Mouse (Mus musculus) B cell, adult 2 months (primary cell): ENCODE measurements around the gene Zfp982.
"Not testable (repeated sequence)": the region's sequence is repeated elsewhere in the genome, so short reads cannot be mapped to it uniquely, and the experiment has no call there.

Experiments
- DNase-seq, 2 experiments: peaks; one replicate each; pipeline ENCODE4 v3.0.0; 2022

Gene Zfp982

GRCm38 (mm10) chr4:147492117-147492516 is at the start of gene Zfp982:
Zfp982 (plus strand) TSS chr4:147492417.
- not testable (repeated sequence) for DNase-seq

GRCm38 (mm10) chr4:147442649-147443553 is 49.3 kb upstream of the Zfp982 start:
- not testable (repeated sequence) for DNase-seq

DNA sequence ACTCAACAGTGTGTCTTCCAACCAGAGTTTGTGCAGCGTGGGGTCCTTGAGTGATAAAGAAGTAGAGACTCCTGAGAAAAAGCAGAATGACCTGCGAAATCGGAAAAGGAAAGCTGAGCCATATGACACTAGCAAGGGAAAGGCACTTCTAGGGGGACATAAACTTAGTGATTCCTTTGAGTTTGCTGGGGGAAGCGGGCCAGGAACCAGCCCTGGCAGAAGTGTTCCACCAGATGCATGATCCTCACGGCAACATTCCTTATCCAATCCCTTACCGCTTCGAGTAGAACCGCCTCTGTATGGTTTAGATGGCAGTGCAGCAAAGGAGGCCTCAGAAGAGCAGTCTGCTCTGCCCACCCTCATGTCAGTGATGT is 48.7 kb upstream of the Zfp982 start:
- DNase-seq = not testable (repeated sequence)

DNA sequence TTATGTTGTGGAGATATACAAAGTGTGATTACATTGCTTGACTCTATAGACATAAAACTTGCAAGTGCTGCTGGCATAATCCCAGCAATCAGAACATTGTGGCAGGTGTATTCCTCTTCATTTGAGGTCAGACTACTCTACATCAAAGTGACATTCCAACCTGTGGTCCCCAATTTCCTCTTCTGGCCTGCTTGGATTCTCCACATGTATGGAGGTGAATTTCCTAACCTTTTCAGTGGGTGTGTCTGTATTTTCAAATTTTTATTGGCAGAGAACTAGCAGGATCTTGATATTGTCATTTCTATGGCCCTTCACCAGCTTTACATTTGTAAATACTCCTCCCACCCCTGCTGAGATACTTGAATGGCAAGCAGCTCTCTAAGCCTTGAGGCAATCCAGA is 46.8 kb upstream of the Zfp982 start:
- not testable (repeated sequence) for DNase-seq

DNA sequence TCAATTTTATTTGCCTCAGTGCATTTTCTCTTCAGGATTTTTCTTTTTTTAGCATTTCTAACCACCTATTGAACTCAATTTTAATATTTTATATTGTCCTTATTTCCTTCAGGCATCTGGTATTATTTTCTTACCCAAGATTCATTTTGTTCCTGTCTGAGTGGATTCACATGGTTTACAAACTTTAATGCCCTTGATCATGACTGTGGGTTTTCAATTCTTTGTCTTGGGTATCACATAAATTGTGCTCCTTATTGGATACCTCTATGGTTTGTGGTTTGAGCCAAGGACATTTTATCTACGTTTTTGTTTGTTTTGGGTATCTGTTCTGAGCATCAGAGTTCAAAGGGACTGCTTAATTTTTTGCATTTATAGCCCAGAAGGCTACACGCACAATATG is 43.9 kb upstream of the Zfp982 start:
- DNase-seq = no peak

GRCm38 (mm10) chr4:147449099-147449581 is 43.1 kb upstream of the Zfp982 start:
- no peak for DNase-seq

- DNase-seq = not testable (repeated sequence)
These were observed 42.2 kb upstream of the Zfp982 start for GRCm38 (mm10) chr4:147449986-147450385.

DNA sequence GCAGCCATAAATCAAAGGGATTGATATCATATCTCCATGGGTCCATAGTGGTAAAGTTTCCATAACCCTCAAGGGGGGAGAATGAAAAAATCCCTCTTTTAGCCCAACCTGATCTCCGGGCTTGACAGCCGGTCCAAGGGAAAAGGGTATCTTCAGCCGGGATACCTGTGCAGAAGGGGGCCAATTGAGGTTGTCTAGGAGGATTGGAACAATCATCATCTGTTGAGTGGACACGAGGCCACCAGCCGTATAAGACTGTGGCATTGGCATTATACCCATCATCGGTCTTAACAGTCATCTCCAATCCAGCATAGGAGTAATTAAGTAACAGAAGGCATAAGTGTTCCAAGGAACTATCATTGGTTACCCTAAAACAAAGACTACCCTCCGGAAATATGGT is 25.0 kb upstream of the Zfp982 start:
- DNase-seq = not testable (repeated sequence)

DNA sequence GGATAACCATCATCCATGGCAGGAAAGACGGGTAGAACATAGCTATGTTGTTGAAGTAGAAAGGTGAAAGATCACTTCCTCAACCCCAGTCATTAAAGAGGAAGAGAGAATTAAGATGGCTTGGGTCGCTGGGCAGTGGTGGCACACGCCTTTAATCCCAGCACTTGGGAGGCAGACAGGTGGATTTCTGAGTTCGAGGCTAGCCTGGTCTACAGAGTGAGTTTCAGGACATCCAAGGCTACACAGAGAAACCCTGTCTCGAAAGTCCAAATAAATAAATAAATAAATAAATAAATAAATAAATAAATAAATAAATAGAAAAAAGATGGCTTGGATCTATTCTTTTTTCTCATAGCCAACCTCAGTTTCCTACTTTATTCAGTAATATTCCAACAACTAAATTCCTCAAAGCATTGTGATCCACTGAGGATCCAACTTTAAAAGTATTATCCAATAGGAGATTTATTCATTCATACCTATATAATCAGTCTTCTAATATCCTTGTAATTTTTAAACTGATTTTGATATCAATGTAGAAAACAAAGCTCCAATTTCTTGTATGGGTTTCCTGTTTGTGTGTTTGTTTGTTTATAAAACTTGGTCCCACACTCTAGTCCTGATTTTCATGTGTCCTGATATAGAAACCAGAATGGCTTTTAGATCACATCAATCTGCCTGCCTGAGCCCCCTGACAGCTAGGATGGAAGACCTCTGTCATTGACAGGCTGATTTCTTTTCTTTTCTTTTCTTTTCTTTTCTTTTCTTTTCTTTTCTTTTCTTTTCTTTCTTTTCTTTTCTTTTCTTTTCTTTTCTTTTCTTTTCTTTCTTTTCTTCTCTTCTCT is 6.8 kb downstream of the Zfp982 start:
- DNase-seq = not testable (repeated sequence)

- no peak for DNase-seq
These were observed 17.0 kb downstream of the Zfp982 start for GRCm38 (mm10) chr4:147509174-147509573.

DNA sequence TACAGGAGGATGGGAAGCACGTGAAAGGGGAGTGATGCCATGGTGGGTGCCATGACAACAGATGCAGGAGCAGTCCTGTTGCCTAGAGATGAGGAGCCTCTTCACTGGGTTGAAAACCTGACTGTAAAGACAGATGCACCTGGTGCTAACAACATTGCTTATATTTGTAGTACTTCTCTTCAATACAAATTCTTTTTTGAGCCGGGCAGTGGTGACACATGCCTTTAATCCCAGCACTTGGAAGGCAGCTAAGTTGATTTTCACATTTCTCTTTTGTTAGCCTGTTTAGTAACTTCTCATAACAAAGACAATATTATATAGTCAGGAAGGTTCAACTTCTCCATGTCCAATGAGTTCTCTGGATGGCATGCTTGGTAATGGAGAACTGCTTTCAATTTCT is 26.8 kb downstream of the Zfp982 start:
- DNase-seq = no peak

DNA sequence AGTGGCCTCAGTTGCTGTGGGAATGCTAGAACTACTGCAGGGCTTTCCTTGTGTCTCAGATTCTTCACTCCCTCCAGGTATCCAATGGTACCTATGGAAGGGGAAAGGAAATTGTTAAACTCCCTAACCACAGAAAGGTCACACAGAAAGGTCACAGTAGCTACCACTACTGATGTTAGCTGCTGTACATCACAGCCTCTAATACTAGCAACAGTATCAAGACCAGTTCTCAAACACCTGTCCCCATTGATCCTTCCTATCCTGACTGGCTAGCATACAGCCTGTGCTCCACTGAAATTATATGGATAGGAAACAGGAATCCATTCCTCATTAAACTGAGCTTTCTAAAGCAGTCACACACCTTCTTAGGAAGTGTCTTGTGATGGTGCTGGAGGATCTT is 27.9 kb downstream of the Zfp982 start:
- no peak for DNase-seq

- no peak for DNase-seq
These were observed 32.9 kb downstream of the Zfp982 start for GRCm38 (mm10) chr4:147525125-147525524.

DNA sequence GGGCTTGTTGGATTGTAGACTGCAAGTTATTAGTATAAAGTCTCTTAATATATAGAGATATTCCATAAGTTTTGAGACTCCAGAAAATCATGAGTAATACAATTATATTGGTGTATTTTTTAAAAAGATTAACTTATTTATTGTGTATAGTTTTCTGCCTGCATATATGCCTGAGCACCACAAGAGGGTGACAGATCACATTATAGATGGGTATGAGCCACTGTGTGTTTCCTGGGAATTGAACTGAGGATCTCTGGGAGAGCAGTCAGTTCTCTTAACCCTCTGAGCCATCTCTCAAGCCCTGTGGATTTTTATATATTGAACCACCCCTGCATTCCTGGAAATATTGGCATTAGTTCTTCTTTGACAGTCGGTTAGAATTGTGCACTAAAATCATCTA is 38.1 kb downstream of the Zfp982 start:
- DNase-seq = no peak

- not testable (repeated sequence) for DNase-seq
These were observed 43.7 kb downstream of the Zfp982 start for GRCm38 (mm10) chr4:147535916-147536315.

DNA sequence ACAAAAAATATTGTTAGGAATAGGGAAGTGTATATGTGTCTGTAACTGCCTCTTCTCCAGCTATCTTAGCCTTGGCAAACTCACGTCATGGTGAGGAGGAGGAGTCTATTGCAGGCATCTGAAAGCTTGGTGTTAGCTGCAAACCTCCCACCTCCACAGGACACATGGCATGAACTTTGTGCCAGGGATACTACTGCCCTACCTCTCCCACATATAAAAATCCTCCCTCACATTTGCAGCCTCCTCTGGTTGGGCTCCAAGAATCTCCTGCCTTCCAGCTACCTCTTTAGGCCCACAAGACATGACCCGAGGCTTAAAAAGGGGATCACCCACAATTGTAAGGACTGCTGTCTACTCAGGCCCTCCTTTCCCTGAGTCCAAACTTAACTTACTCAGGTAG is 45.5 kb downstream of the Zfp982 start:
- DNase-seq = no peak

DNA sequence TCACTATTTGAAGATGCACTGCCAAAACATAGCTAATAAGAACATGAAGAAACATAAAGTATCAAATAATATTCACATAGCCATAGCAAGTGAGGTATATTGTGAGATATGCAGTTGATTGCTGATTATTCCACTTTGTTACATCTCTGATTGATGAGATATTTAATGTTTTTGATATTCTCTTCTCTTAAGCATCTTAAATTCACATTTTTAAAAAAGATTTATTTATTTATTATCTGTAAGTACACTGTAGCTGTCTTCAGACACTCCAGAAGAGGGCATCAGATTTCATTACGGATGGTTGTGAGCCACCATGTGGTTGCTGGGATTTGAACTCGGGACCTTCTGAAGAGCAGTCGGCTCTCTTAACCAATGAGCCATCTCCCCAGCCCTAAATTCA is 47.7 kb downstream of the Zfp982 start, which contains the start of gene Gm16503:
TSS of gene Gm16503 (plus strand) at position 301 of the 400 bp plus-strand sequence.
- DNase-seq = not testable (repeated sequence)

DNA sequence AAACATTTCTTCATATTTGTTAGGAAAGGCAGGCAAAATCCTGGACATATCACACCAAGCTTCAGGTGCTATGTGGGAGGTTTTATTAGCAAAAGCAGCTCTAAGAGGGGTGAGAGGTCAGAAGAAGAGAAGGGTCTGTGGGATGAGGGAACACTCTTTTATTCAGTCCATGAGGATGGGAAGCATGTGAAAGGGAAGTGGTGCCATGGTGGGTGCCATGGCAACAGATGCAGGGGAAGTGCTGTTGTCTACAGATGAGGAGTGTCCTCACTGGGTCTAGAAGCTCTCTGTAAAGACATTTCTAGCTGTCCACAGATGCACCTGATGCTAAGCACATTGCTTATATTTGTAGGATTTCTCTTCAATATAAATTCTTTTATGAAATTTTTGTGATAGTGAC is 48.9 kb downstream of the Zfp982 start:
- no peak for DNase-seq

DNA sequence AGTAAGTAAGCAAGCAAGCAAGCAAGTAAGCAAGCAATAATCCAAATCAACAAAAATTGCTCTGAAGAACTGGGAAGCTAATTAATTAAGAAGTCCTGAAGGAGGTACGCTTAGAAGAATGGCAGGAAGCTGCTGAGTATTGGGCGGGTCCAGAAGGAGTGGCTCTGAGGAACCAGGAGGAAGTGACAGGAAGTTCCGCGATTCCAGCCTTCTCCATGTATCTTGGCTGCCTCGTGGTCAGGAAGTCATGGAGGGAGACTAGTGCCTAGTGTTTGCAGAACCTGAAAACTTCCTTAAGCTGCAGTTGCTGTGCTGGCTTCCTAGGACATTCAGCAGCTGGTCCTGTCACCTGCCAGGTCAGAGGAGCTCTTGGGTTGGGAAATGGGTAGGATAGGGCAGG is 60.9 kb downstream of the Zfp982 start, which contains the start of gene Zfp985:
TSS of gene Zfp985 (plus strand) at position 207 of the 400 bp plus-strand sequence.
- not testable (repeated sequence) for DNase-seq

GRCm38 (mm10) chr4:147554361-147554760 is 62.1 kb downstream of the Zfp982 start:
- not testable (repeated sequence) for DNase-seq

GRCm38 (mm10) chr4:147556921-147557320 is 64.7 kb downstream of the Zfp982 start:
- not testable (repeated sequence) for DNase-seq

- DNase-seq = not testable (repeated sequence)
These were observed 65.8 kb downstream of the Zfp982 start for GRCm38 (mm10) chr4:147558011-147558410.

DNA sequence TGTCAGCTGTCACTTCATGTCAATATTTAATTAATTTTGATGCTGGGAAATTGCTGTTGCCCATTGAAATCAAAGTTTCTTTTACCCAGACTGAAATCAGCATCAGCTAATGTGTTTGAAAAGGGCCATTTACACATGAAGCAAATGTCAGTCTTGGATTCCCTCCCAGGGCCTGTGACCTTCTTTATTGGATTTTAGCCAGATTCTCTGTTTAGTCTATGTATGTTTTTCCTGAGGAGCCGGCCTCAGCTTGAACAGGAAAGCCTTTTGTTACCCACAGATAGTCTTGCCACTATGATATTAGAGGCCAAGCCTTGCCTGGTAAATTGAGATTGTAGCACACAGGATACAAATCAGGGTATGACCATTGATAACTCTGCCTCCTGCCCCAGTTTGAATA is 66.9 kb downstream of the Zfp982 start:
- not testable (repeated sequence) for DNase-seq
